In the genomic region with DNA sequence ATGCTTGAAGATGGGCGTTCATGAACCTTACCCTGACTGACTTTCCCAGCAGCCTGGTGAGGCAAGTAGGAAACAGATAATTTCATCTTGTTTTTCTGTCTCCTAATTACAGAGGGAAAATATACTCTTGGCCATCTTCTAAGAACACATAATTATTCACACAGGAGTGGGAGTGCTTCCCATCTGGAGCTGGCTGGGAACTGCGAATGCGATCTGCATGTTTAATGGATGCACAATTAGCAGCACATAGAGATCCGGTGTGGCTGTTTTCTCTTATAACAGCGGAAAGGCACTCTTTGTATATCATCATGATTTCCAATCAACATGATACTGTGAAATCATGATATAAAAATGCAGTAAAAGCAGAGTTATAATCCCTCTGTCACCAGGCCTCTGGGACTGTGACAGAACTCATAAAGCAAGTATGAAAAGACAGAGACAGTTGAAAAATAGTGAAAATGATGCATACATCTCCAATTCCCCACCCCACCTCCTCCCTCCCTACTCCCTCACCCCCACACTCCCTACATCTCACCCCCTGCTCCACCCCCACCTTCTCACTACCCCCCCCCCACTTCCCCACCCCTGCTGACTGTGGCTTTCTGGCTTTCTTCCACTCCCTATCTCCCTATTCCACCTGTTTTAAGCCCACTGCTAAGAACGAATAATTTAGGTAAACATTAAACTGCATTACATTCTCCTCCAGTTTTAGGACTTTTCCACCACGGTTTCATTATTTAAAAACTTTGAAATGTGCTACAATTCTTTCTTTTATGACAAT, we compare ENCODE assay signal across 12 mouse cellular contexts. TPM values are rescaled to one million over a fixed set of nuclear protein-coding genes. Genes with fewer than 3 reads are reported as not detected.
A peak's percentile ranks its signal among the peaks of the same experiment; 100 is the strongest.
DNase-seq lines count a peak whose midpoint lies in the region; ATAC-seq lines count a peak whose summit lies in the region.
"Had no signal": no experiment of that assay in that cellular context is flagged by ENCODE, and none has a peak within 500 bp of the region (broad histone marks: within the 10 kb centered on the region; RNA-seq: fewer than 3 reads in every experiment).

No protein-coding gene starts in this region.

- DNase-seq in forebrain, embryonic 10.5 days (ENCODE audit: extremely low spot score, low spot score), result no peak
- DNase-seq in frontal cortex, postnatal 36 days (ENCODE audit: low spot score in 2 of 2), result peak; percentile 67 to 81
- peak; percentile 28 to 84 for DNase-seq in left cerebral cortex, postnatal 10 days (ENCODE audit: extremely low spot score in 1 of 2, low spot score in 2 of 2)
- peak; percentile 79 to 90 for DNase-seq in right cerebral cortex, postnatal 10 days (ENCODE audit: low spot score in 2 of 2)
- DNase-seq in embryo, embryonic 10.5 days (ENCODE audit: low spot score), result no peak
- DNase-seq in lung, postnatal 36 days, result no peak
- DNase-seq in embryo, embryonic 11 days, result no peak
- DNase-seq: lung, postnatal 4 days had no signal

- intact Hi-C loops in left cerebral cortex, postnatal 10 days (cut with DNase I), result loop anchor here (10.0 kb wide), 2 partner anchors 77 to 147 kb away; no protein-coding TSS in a partner anchor

- no peaks in the 10 kb centered on the region for H3K9me3 ChIP-seq in forebrain, embryonic 12.5 days
- no peaks in the 10 kb centered on the region for H3K9me3 ChIP-seq in forebrain, embryonic 10.5 days
- H3K9me3 ChIP-seq: limb, embryonic 12.5 days had no signal

- H3K9ac ChIP-seq in forebrain, embryonic 12.5 days, result no peak overlapping the region
- H3K9ac ChIP-seq: limb, embryonic 12.5 days had no signal

- ATAC-seq in forebrain, embryonic 12.5 days (ENCODE audit: low FRiP score), result peak; percentile 82; the same call in 1 of the 2 replicates

- H3K4me1 ChIP-seq in forebrain, embryonic 12.5 days, result no peaks in the 10 kb centered on the region
- H3K4me1 ChIP-seq in forebrain, embryonic 10.5 days, result no peaks in the 10 kb centered on the region
- H3K4me1 ChIP-seq: limb, embryonic 12.5 days had no signal

- H3K27ac ChIP-seq in forebrain, embryonic 12.5 days, result 0 out of 2 replicates have a peak overlapping the region, but pooled peaks have one; percentile 71
- H3K27ac ChIP-seq in forebrain, embryonic 10.5 days, result no peak overlapping the region
- H3K27ac ChIP-seq: limb, embryonic 12.5 days had no signal

- 61% methylated on average over 7 of the region's 7 CpGs for WGBS in forebrain, embryonic 12.5 days
- WGBS in forebrain, embryonic 10.5 days, result 85% methylated on average over 7 of the region's 7 CpGs

- no peak overlapping the region for H3K4me2 ChIP-seq in forebrain, embryonic 12.5 days
- H3K4me2 ChIP-seq: limb, embryonic 12.5 days had no signal

- no peaks in the 10 kb centered on the region for H3K36me3 ChIP-seq in forebrain, embryonic 12.5 days (replicated peaks)
- H3K36me3 ChIP-seq in forebrain, embryonic 10.5 days (replicated peaks), result no peaks in the 10 kb centered on the region
- H3K36me3 ChIP-seq: limb, embryonic 12.5 days had no signal

- H3K4me3 ChIP-seq in forebrain, embryonic 12.5 days (replicated peaks), result no peak overlapping the region
- no peak overlapping the region for H3K4me3 ChIP-seq in forebrain, embryonic 10.5 days
- H3K4me3 ChIP-seq: limb, embryonic 12.5 days had no signal

- H3K27me3 ChIP-seq in forebrain, embryonic 12.5 days, result no peaks in the 10 kb centered on the region
- no peaks in the 10 kb centered on the region for H3K27me3 ChIP-seq in forebrain, embryonic 10.5 days (ENCODE audit: poor library complexity, severe bottlenecking)
- H3K27me3 ChIP-seq: limb, embryonic 12.5 days had no signal

RNA-seq across cellular contexts. Expression of a gene that starts 10.5 kb away (rescaled TPM):
- not detected in 2 replicates for polyA plus RNA-seq in forebrain, embryonic 12.5 days (2016; fragmentation: Nextera tagmentation; extraction: Ambion mirVana)
- 0.14 TPM in 1 of 2 replicates, not detected in the other for polyA plus RNA-seq in forebrain, embryonic 10.5 days (2016; fragmentation: Nextera tagmentation; extraction: Ambion mirVana)
- not detected for total RNA-seq in left cerebral cortex, postnatal 10 days (2021)
- total RNA-seq: granulocyte monocyte progenitor cell, adult 5-6 weeks had no signal
- polyA plus RNA-seq: embryonic facial prominence, embryonic 11.5 days; limb, embryonic 12.5 days had no signal

RNA-seq across cellular contexts. Expression of a gene that starts 51.1 kb away (rescaled TPM):
- polyA plus RNA-seq in forebrain, embryonic 12.5 days (2016; fragmentation: Nextera tagmentation; extraction: Ambion mirVana), result not detected in 2 replicates
- polyA plus RNA-seq in forebrain, embryonic 10.5 days (2016; fragmentation: Nextera tagmentation; extraction: Ambion mirVana), result 0.04 TPM in 1 of 2 replicates, not detected in the other
- not detected for total RNA-seq in left cerebral cortex, postnatal 10 days (2021)
- total RNA-seq: granulocyte monocyte progenitor cell, adult 5-6 weeks had no signal
- polyA plus RNA-seq: embryonic facial prominence, embryonic 11.5 days; limb, embryonic 12.5 days had no signal

Comparison
In these comparisons a context has a peak if more than half of its experiments do, and no peak if none do; other contexts are left out.
1. DNase-seq: peak in frontal cortex, postnatal 36 days (2 of 2), left cerebral cortex, postnatal 10 days (2 of 2) and right cerebral cortex, postnatal 10 days (2 of 2); none in forebrain, embryonic 10.5 days (single experiment), embryo, embryonic 10.5 days (single experiment), lung, postnatal 36 days (single experiment) and embryo, embryonic 11 days (single experiment).